ENCODE assay signal across 9 mouse cellular contexts in the genomic region with DNA sequence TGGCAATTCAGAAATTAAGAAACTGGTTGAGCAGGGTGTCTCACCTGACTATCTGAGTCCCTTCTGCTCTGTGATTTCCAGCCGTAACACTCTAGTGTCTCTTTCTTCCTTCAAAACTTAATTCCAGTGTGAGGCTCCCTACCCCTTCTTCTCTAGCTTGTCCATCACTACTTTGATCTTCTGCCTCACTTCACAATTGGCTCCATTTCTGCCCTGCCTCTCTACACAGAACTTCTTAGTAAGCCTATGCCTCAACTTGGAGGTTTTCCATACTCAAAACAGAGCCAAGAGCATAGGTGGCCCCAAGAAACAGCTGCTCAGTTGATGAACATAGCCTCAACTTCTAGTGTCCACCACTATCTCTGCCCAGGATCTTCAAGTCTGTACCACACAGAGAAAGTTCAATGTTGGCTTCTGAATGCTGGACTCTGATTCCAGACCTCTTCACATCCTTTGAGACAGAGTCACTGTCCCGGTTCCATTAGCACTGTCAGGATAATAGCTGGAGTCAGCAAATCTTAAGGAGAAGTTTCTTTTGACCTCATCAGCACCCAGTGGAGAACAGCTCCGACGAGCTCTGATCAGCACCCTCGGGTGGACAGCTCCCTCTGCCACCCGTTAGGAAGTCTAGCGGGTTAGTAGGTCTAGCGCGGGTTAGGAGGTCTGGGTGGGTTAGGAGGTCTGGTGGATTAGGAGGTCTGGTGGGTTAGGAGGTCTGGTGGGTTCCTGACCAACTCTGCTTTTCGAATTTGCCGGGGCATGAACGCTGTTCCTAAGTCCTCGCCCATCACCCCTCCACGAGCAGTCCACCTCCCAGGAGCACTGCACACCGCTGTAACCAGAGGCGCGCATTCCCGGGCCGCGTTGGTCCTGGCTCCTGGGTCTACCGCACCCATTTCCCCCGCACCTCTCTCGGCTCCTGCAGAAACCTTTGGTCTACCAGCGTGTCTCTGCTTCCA. TPM values are rescaled to one million over a fixed set of nuclear protein-coding genes. Genes with fewer than 3 reads are reported as not detected.
DNase-seq lines count a peak whose midpoint lies in the region; ATAC-seq and TF ChIP-seq lines count a peak whose summit lies in the region.
"Had no signal": no experiment of that assay in that cellular context is flagged by ENCODE, and none has a peak within 500 bp of the region (broad histone marks: within the 10 kb centered on the region; RNA-seq: fewer than 3 reads in every experiment).

No protein-coding gene starts in this region.

- DNase-seq in gastrocnemius, adult 18-20 months (ENCODE audit: low spot score): peak; percentile 45
- DNase-seq in gastrocnemius, adult 8-10 months (ENCODE audit: low spot score in 2 of 2): no peak
- peak; percentile 47 for DNase-seq in c-Kit-positive CD71-positive TER-119-positive erythroid progenitor cells, embryonic 14.5 days (ENCODE audit: low spot score)
- peak; percentile 84 for DNase-seq in heart, embryonic 10.5 days (ENCODE audit: low spot score)
- peak; percentile 29 to 68 for DNase-seq in kidney, adult 8-10 months
- no peak for DNase-seq in left cerebral cortex, adult 8-10 months (ENCODE audit: low spot score in 2 of 2)

- peak; percentile 74; the same call in 1 of the 2 replicates for ATAC-seq in lung, embryonic 16.5 days (ENCODE audit: low read depth)

- no peaks in the 10 kb centered on the region for H3K36me3 ChIP-seq in heart, embryonic 10.5 days
- no peaks in the 10 kb centered on the region for H3K36me3 ChIP-seq in lung, embryonic 16.5 days (ENCODE audit: control insufficient read depth, insufficient read depth, low read length)

- no peak overlapping the region for H3K27ac ChIP-seq in heart, embryonic 10.5 days
- no peak overlapping the region for H3K27ac ChIP-seq in lung, embryonic 16.5 days (ENCODE audit: low read length)
- H3K27ac ChIP-seq in olfactory bulb, adult 2 months (ENCODE audit: insufficient read depth, low read depth, low read length): peak overlapping the region; percentile 84
- H3K27ac ChIP-seq: macrophage had no signal

- TF ChIP-seq POLR2A in olfactory bulb, adult 2 months (IDR thresholded peaks at IDR 0.05; ENCODE audit: insufficient read depth, low read depth, low read length): no peak

- 5% methylated on average over 24 of the region's 24 CpGs for WGBS in heart, embryonic 10.5 days
- WGBS in lung, embryonic 16.5 days: 5% methylated on average over 24 of the region's 24 CpGs
- WGBS in olfactory bulb, adult 2 months: 4% methylated on average over 24 of the region's 24 CpGs

- peaks cover 57% of the 10 kb centered on the region for H3K27me3 ChIP-seq in heart, embryonic 10.5 days (ENCODE audit: insufficient read depth, poor library complexity, severe bottlenecking)
- peaks cover 19% of the 10 kb centered on the region for H3K27me3 ChIP-seq in lung, embryonic 16.5 days (ENCODE audit: control insufficient read depth, insufficient read depth, low read depth, low read length)

- H3K9ac ChIP-seq in lung, embryonic 16.5 days (ENCODE audit: low read length): no peak overlapping the region

- TF ChIP-seq CTCF in olfactory bulb, adult 2 months (IDR thresholded peaks at IDR 0.05; ENCODE audit: insufficient read depth, low read depth, low read length): no peak

- H3K4me3 ChIP-seq in heart, embryonic 10.5 days: peak overlapping the region; percentile 69
- H3K4me3 ChIP-seq in lung, embryonic 16.5 days (ENCODE audit: low read length): peak overlapping the region; percentile 40; the same call in 1 of the 2 replicates
- H3K4me3 ChIP-seq in olfactory bulb, adult 2 months (ENCODE audit: insufficient read depth, low read depth, low read length): peak overlapping the region; percentile 91

- peaks cover 17% of the 10 kb centered on the region for H3K4me1 ChIP-seq in heart, embryonic 10.5 days
- peaks cover 7% of the 10 kb centered on the region; the same call in 1 of the 2 replicates for H3K4me1 ChIP-seq in lung, embryonic 16.5 days (replicated peaks; ENCODE audit: control insufficient read depth, insufficient read depth, low read length)
- peaks cover 32% of the 10 kb centered on the region for H3K4me1 ChIP-seq in olfactory bulb, adult 2 months (ENCODE audit: control insufficient read depth, insufficient read depth, low read length)

- no peaks in the 10 kb centered on the region for H3K9me3 ChIP-seq in heart, embryonic 10.5 days
- no peaks in the 10 kb centered on the region for H3K9me3 ChIP-seq in lung, embryonic 16.5 days (ENCODE audit: control insufficient read depth, low read length)

- H3K4me2 ChIP-seq in lung, embryonic 16.5 days (ENCODE audit: low read depth, low read length): peak overlapping the region; percentile 73

RNA-seq across cellular contexts. Expression of gene Mapk8ip2, which starts 0.5 kb away (rescaled TPM):
- under 1 TPM; 0.25 to 0.57 TPM for total RNA-seq in gastrocnemius, adult 18-20 months (2021)
- total RNA-seq in gastrocnemius, adult 8-10 months (2022): under 1 TPM in 3 of 4 experiments, not detected in 1; 0.10 to 0.65 (median 0.56) TPM
- polyA plus RNA-seq in heart, embryonic 10.5 days (2016; fragmentation: Nextera tagmentation; extraction: Ambion mirVana): 0.44 and 0.99 TPM in 2 replicates
- 0.50 and 0.74 TPM in 2 replicates for polyA plus RNA-seq in lung, embryonic 16.5 days (2015; fragmentation: Nextera tagmentation; extraction: Ambion mirVana)
- not detected in 2 replicates for polyA plus RNA-seq in olfactory bulb, adult 2 months (2012; ENCODE audit: insufficient read depth, insufficient read length, low replicate concordance, missing spikeins)
- 100 to 1,000 TPM; 240 to 262 (median 246) TPM for total RNA-seq in left cerebral cortex, adult 8-10 months (2022)
- polyA plus RNA-seq: macrophage had no signal

RNA-seq across cellular contexts. Expression of gene Chkb, which starts 23.5 kb away (rescaled TPM):
- total RNA-seq in gastrocnemius, adult 18-20 months (2021): 10 to 100 TPM; 19.7 to 27.0 TPM
- 10 to 100 TPM; 23.3 to 25.8 (median 25.1) TPM for total RNA-seq in gastrocnemius, adult 8-10 months (2022)
- polyA plus RNA-seq in heart, embryonic 10.5 days (2016; fragmentation: Nextera tagmentation; extraction: Ambion mirVana): 64.7 and 64.8 TPM in 2 replicates
- 58.4 and 60.4 TPM in 2 replicates for polyA plus RNA-seq in lung, embryonic 16.5 days (2015; fragmentation: Nextera tagmentation; extraction: Ambion mirVana)
- polyA plus RNA-seq in olfactory bulb, adult 2 months (2012; ENCODE audit: insufficient read depth, insufficient read length, low replicate concordance, missing spikeins): not detected in 2 replicates
- total RNA-seq in left cerebral cortex, adult 8-10 months (2022): 10 to 100 TPM; 37.4 to 49.3 (median 42.9) TPM

RNA-seq across cellular contexts. Expression of gene Gm44502, which starts 23.7 kb away (rescaled TPM):
- under 1 TPM in 1 of 2 experiments, not detected in 1; 0.52 TPM for total RNA-seq in gastrocnemius, adult 18-20 months (2021)
- total RNA-seq in gastrocnemius, adult 8-10 months (2022): 1 to 10 TPM in 2 of 4 experiments, under 1 TPM in 2; 0.81 to 2.2 (median 1.0) TPM
- polyA plus RNA-seq in heart, embryonic 10.5 days (2016; fragmentation: Nextera tagmentation; extraction: Ambion mirVana): 0.38 and 0.58 TPM in 2 replicates
- not detected in 2 replicates for polyA plus RNA-seq in lung, embryonic 16.5 days (2015; fragmentation: Nextera tagmentation; extraction: Ambion mirVana)
- polyA plus RNA-seq in olfactory bulb, adult 2 months (2012; ENCODE audit: insufficient read depth, insufficient read length, low replicate concordance, missing spikeins): not detected in 2 replicates
- under 1 TPM in 1 of 4 experiments, not detected in 3; 0.37 TPM for total RNA-seq in left cerebral cortex, adult 8-10 months (2022)
- polyA plus RNA-seq: macrophage had no signal

RNA-seq across cellular contexts. Expression of gene C730034F03Rik, which starts 23.8 kb away (rescaled TPM):
- total RNA-seq in gastrocnemius, adult 18-20 months (2021): under 1 TPM; 0.23 to 0.28 TPM
- total RNA-seq in gastrocnemius, adult 8-10 months (2022): under 1 TPM in 3 of 4 experiments, not detected in 1; 0.27 to 0.61 (median 0.31) TPM
- 2.7 and 3.4 TPM in 2 replicates for polyA plus RNA-seq in heart, embryonic 10.5 days (2016; fragmentation: Nextera tagmentation; extraction: Ambion mirVana)
- 2.6 and 2.9 TPM in 2 replicates for polyA plus RNA-seq in lung, embryonic 16.5 days (2015; fragmentation: Nextera tagmentation; extraction: Ambion mirVana)
- polyA plus RNA-seq in olfactory bulb, adult 2 months (2012; ENCODE audit: insufficient read depth, insufficient read length, low replicate concordance, missing spikeins): not detected in 2 replicates
- 1 to 10 TPM; 1.4 to 2.2 (median 1.5) TPM for total RNA-seq in left cerebral cortex, adult 8-10 months (2022)

RNA-seq across cellular contexts. Expression of gene Arsa, which starts 24.0 kb away (rescaled TPM):
- 1 to 10 TPM; 2.8 to 4.0 TPM for total RNA-seq in gastrocnemius, adult 18-20 months (2021)
- 1 to 10 TPM; 1.7 to 3.9 (median 2.8) TPM for total RNA-seq in gastrocnemius, adult 8-10 months (2022)
- polyA plus RNA-seq in heart, embryonic 10.5 days (2016; fragmentation: Nextera tagmentation; extraction: Ambion mirVana): 14.2 and 14.3 TPM in 2 replicates
- polyA plus RNA-seq in lung, embryonic 16.5 days (2015; fragmentation: Nextera tagmentation; extraction: Ambion mirVana): 22.1 and 27.0 TPM in 2 replicates
- not detected in 2 replicates for polyA plus RNA-seq in olfactory bulb, adult 2 months (2012; ENCODE audit: insufficient read depth, insufficient read length, low replicate concordance, missing spikeins)
- total RNA-seq in left cerebral cortex, adult 8-10 months (2022): 10 to 100 TPM; 31.8 to 37.3 (median 35.9) TPM

Comparison
In these comparisons a context has a peak if more than half of its experiments do, and no peak if none do; other contexts are left out.
1. DNase-seq: peak in gastrocnemius, adult 18-20 months (single experiment), c-Kit-positive CD71-positive TER-119-positive erythroid progenitor cells, embryonic 14.5 days (single experiment), heart, embryonic 10.5 days (single experiment) and kidney, adult 8-10 months (2 of 2); none in gastrocnemius, adult 8-10 months (0 of 2) and left cerebral cortex, adult 8-10 months (0 of 2).
2. H3K4me3 ChIP-seq: peak in every context shown above with its lines; median percentile 91 in olfactory bulb, adult 2 months; 69 in heart, embryonic 10.5 days; 40 in lung, embryonic 16.5 days.
3. RNA of gene Mapk8ip2, which starts 0.5 kb away (total RNA-seq): 240 to 262 TPM in left cerebral cortex, adult 8-10 months; 0.25 to 0.57 TPM in gastrocnemius, adult 18-20 months and 0.10 to 0.65 TPM in gastrocnemius, adult 8-10 months; every median in the first group is over 100 times any median in the second.